Mouse (Mus musculus) brain, adult 2 months (tissue): ENCODE measurements at regions not wholly inside any gene's neighbourhood (a gene's known extent, or its start where the extent isn't known, plus 50 kb on each side); places are given as distances from the start of the nearest gene placed in this dataset.
A peak's percentile ranks its signal among the peaks of the same experiment; 100 is the strongest.

ENCODE experiments used
- DNase-seq: peaks from one replicate; pipeline ENCODE4 v3.0.0; 2011; ENCODE audit warnings: low read depth, low spot score

- peak; percentile 44 for DNase-seq
Observed at GRCm38 (mm10) chr1:19754346-19754745, 545.6 kb downstream of the Tfap2b start.

GRCm38 (mm10) chr1:19757921-19758436 is 549.3 kb downstream of the Tfap2b start:
- DNase-seq, result no peak

- DNase-seq, result no peak
Observed at GRCm38 (mm10) chr1:19766879-19767278, 558.2 kb downstream of the Tfap2b start.

- no peak for DNase-seq
Observed at GRCm38 (mm10) chr1:19772266-19772665, 563.6 kb downstream of the Tfap2b start.

- DNase-seq, result no peak
Observed at GRCm38 (mm10) chr1:19774502-19774901, 565.8 kb downstream of the Tfap2b start.

GRCm38 (mm10) chr1:19777542-19777941 is 568.8 kb downstream of the Tfap2b start:
- no peak for DNase-seq

GRCm38 (mm10) chr1:19786971-19787370 is 578.3 kb downstream of the Tfap2b start:
- no peak for DNase-seq

GRCm38 (mm10) chr1:19794124-19794523 is 585.4 kb downstream of the Tfap2b start:
- no peak for DNase-seq

GRCm38 (mm10) chr1:19825887-19826286 is 617.2 kb downstream of the Tfap2b start:
- DNase-seq, result no peak

GRCm38 (mm10) chr1:19826455-19827366 is 618.0 kb downstream of the Tfap2b start:
- no peak for DNase-seq

GRCm38 (mm10) chr1:19849918-19850317 is 641.2 kb downstream of the Tfap2b start:
- peak; percentile 67 for DNase-seq

- no peak for DNase-seq
Observed at GRCm38 (mm10) chr1:19857250-19857649, 648.5 kb downstream of the Tfap2b start.

- no peak for DNase-seq
Observed at GRCm38 (mm10) chr1:19868478-19868877, 659.8 kb downstream of the Tfap2b start.

GRCm38 (mm10) chr1:19881193-19881592 is 672.5 kb downstream of the Tfap2b start:
- no peak for DNase-seq

- DNase-seq, result no peak
Observed at GRCm38 (mm10) chr1:19899426-19899825, 690.7 kb downstream of the Tfap2b start.

GRCm38 (mm10) chr1:19899889-19900310 is 691.2 kb downstream of the Tfap2b start:
- DNase-seq, result no peak

- no peak for DNase-seq
Observed at GRCm38 (mm10) chr1:19900983-19901531, 692.3 kb downstream of the Tfap2b start.

- DNase-seq, result no peak
Observed at GRCm38 (mm10) chr1:19912194-19912846, 703.6 kb downstream of the Tfap2b start.

GRCm38 (mm10) chr1:19918762-19919161 is 699.1 kb downstream of the Pkhd1 start:
- DNase-seq, result peak; percentile 15

GRCm38 (mm10) chr1:19927192-19927591 is 690.7 kb downstream of the Pkhd1 start:
- DNase-seq, result no peak

- DNase-seq, result no peak
Observed at GRCm38 (mm10) chr1:19927736-19928327, 690.0 kb downstream of the Pkhd1 start.
